Mouse (Mus musculus): ENCODE results near the gene Gm14190. TPM values are rescaled to one million over a fixed set of nuclear protein-coding genes. Genes with fewer than 3 reads are reported as not detected.
"Not testable (repeated sequence)": the region's sequence is repeated elsewhere in the genome, so short reads cannot be mapped to it uniquely, and the experiment has no call there.

Gm14190 gene
- not detected in 2 replicates for polyA plus RNA-seq (2015; fragmentation: Nextera tagmentation; extraction: Ambion mirVana)

- Histone ChIP-seq H3K9me3 (ENCODE audit: control insufficient read depth, low read length) (no peaks in the 10 kb centered on the region), H3K27ac (ENCODE audit: low read length) (no peak within 1 kb of the TSS), H3K9ac (replicated peaks; ENCODE audit: low read depth, low read length) (no peak within 1 kb of the TSS), H3K27me3 (replicated peaks; ENCODE audit: control insufficient read depth, insufficient read depth, low read length) (no peaks in the 10 kb centered on the region), H3K36me3 (ENCODE audit: control insufficient read depth, insufficient read depth) (no peaks in the 10 kb centered on the region), H3K4me1 (replicated peaks; ENCODE audit: control insufficient read depth, insufficient read depth, low read length) (no peaks in the 10 kb centered on the region), H3K4me3 (replicated peaks; ENCODE audit: low read length) (no peak within 1 kb of the TSS), H3K4me2 (ENCODE audit: low read length) (no peak within 1 kb of the TSS)
- ATAC-seq, result no peak
- 84% methylated on average over 1 of the region's 1 CpGs for WGBS
Measured at GRCm38 (mm10) chr11:99690463-99690862, at the start of gene Gm14190. Gene Gm14190 (minus strand): TSS chr11:99690740.

GRCm38 (mm10) chr11:99734190-99734589, 43.6 kb upstream of the Gm14190 start, which contains the start of gene Gm14180:
Gene Gm14180 (minus strand): TSS chr11:99734290.
- Histone ChIP-seq H3K9me3 (ENCODE audit: control insufficient read depth, low read length) (no peaks in the 10 kb centered on the region), H3K27ac (ENCODE audit: low read length) (no peak within 1 kb of the TSS), H3K4me3 (replicated peaks; ENCODE audit: low read length) (no peak within 1 kb of the TSS), H3K36me3 (ENCODE audit: control insufficient read depth, insufficient read depth) (no peaks in the 10 kb centered on the region), H3K4me1 (replicated peaks; ENCODE audit: control insufficient read depth, insufficient read depth, low read length) (no peaks in the 10 kb centered on the region), H3K4me2 (ENCODE audit: low read length) (no peak within 1 kb of the TSS), H3K27me3 (replicated peaks; ENCODE audit: control insufficient read depth, insufficient read depth, low read length) (no peaks in the 10 kb centered on the region), H3K9ac (replicated peaks; ENCODE audit: low read depth, low read length) (no peak within 1 kb of the TSS)
- 72% methylated on average over 2 of the region's 2 CpGs for WGBS
- no peak for ATAC-seq

- no peaks in the 10 kb centered on the region for H3K36me3 ChIP-seq (ENCODE audit: control insufficient read depth, insufficient read depth)
- no peak overlapping the region for H3K4me2 ChIP-seq (ENCODE audit: low read length)
- ATAC-seq, result no peak
- H3K9ac ChIP-seq (replicated peaks; ENCODE audit: low read depth, low read length), result no peak overlapping the region
- H3K4me3 ChIP-seq (replicated peaks; ENCODE audit: low read length), result no peak overlapping the region
- no peaks in the 10 kb centered on the region for H3K4me1 ChIP-seq (replicated peaks; ENCODE audit: control insufficient read depth, insufficient read depth, low read length)
- no peak overlapping the region for H3K27ac ChIP-seq (ENCODE audit: low read length)
- 74% methylated on average over 2 of the region's 2 CpGs for WGBS
- no peaks in the 10 kb centered on the region for H3K27me3 ChIP-seq (replicated peaks; ENCODE audit: control insufficient read depth, insufficient read depth, low read length)
- no peaks in the 10 kb centered on the region for H3K9me3 ChIP-seq (ENCODE audit: control insufficient read depth, low read length)
Measured at GRCm38 (mm10) chr11:99724061-99724460, 33.5 kb upstream of the Gm14190 start.

GRCm38 (mm10) chr11:99718759-99719158, 28.2 kb upstream of the Gm14190 start:
- ATAC-seq, result no peak
- H3K9me3 ChIP-seq (ENCODE audit: control insufficient read depth, low read length), result no peaks in the 10 kb centered on the region
- no peak overlapping the region for H3K27ac ChIP-seq (ENCODE audit: low read length)
- WGBS, result 100% methylated on average over 1 of the region's 1 CpGs
- H3K4me2 ChIP-seq (ENCODE audit: low read length), result no peak overlapping the region
- no peaks in the 10 kb centered on the region for H3K4me1 ChIP-seq (replicated peaks; ENCODE audit: control insufficient read depth, insufficient read depth, low read length)
- no peaks in the 10 kb centered on the region for H3K36me3 ChIP-seq (ENCODE audit: control insufficient read depth, insufficient read depth)
- no peak overlapping the region for H3K4me3 ChIP-seq (replicated peaks; ENCODE audit: low read length)
- no peak overlapping the region for H3K9ac ChIP-seq (replicated peaks; ENCODE audit: low read depth, low read length)
- H3K27me3 ChIP-seq (replicated peaks; ENCODE audit: control insufficient read depth, insufficient read depth, low read length), result no peaks in the 10 kb centered on the region

- ATAC-seq; H3K9ac ChIP-seq (replicated peaks; ENCODE audit: low read depth, low read length); H3K27ac ChIP-seq (ENCODE audit: low read length); H3K36me3 ChIP-seq (ENCODE audit: control insufficient read depth, insufficient read depth); H3K4me3 ChIP-seq (replicated peaks; ENCODE audit: low read length); H3K4me1 ChIP-seq (replicated peaks; ENCODE audit: control insufficient read depth, insufficient read depth, low read length); H3K9me3 ChIP-seq (ENCODE audit: control insufficient read depth, low read length); H3K27me3 ChIP-seq (replicated peaks; ENCODE audit: control insufficient read depth, insufficient read depth, low read length); H3K4me2 ChIP-seq (ENCODE audit: low read length): not testable (repeated sequence)
- WGBS, result 82% methylated on average over 1 of the region's 1 CpGs
Measured at GRCm38 (mm10) chr11:99685235-99685634, 5.3 kb downstream of the Gm14190 start.

- 91% methylated on average over 2 of the region's 2 CpGs for WGBS
Measured at GRCm38 (mm10) chr11:99683481-99683880, 7.1 kb downstream of the Gm14190 start.

GRCm38 (mm10) chr11:99665860-99666259, 24.7 kb downstream of the Gm14190 start, which contains the start of gene Krtap4-6:
Gene Krtap4-6 (minus strand): TSS chr11:99665960.
- ATAC-seq, result no peak
- H3K4me2 ChIP-seq (ENCODE audit: low read length), result no peak within 1 kb of the TSS
- H3K9ac ChIP-seq (replicated peaks; ENCODE audit: low read depth, low read length), result no peak within 1 kb of the TSS
- no peaks in the 10 kb centered on the region for H3K9me3 ChIP-seq (ENCODE audit: control insufficient read depth, low read length)
- no peak within 1 kb of the TSS for H3K4me3 ChIP-seq (replicated peaks; ENCODE audit: low read length)
- H3K36me3 ChIP-seq (ENCODE audit: control insufficient read depth, insufficient read depth), result no peaks in the 10 kb centered on the region
- no peaks in the 10 kb centered on the region for H3K4me1 ChIP-seq (replicated peaks; ENCODE audit: control insufficient read depth, insufficient read depth, low read length)
- no peak within 1 kb of the TSS for H3K27ac ChIP-seq (ENCODE audit: low read length)
- no peaks in the 10 kb centered on the region for H3K27me3 ChIP-seq (replicated peaks; ENCODE audit: control insufficient read depth, insufficient read depth, low read length)

More at GRCm38 (mm10) chr11:99683481-99683880, 7.1 kb downstream of the Gm14190 start:
- H3K4me2 ChIP-seq (ENCODE audit: low read length), result no peak overlapping the region
- H3K36me3 ChIP-seq (ENCODE audit: control insufficient read depth, insufficient read depth), result no peaks in the 10 kb centered on the region
- H3K27me3 ChIP-seq (replicated peaks; ENCODE audit: control insufficient read depth, insufficient read depth, low read length), result no peaks in the 10 kb centered on the region
- H3K4me1 ChIP-seq (replicated peaks; ENCODE audit: control insufficient read depth, insufficient read depth, low read length), result no peaks in the 10 kb centered on the region
- no peak overlapping the region for H3K27ac ChIP-seq (ENCODE audit: low read length)
- H3K9me3 ChIP-seq (ENCODE audit: control insufficient read depth, low read length), result no peaks in the 10 kb centered on the region
- no peak overlapping the region for H3K4me3 ChIP-seq (replicated peaks; ENCODE audit: low read length)
- ATAC-seq, result no peak
- no peak overlapping the region for H3K9ac ChIP-seq (replicated peaks; ENCODE audit: low read depth, low read length)

- no peaks in the 10 kb centered on the region for H3K27me3 ChIP-seq (replicated peaks; ENCODE audit: control insufficient read depth, insufficient read depth, low read length)
- 85% methylated on average over 10 of the region's 10 CpGs for WGBS
- no peaks in the 10 kb centered on the region for H3K9me3 ChIP-seq (ENCODE audit: control insufficient read depth, low read length)
- H3K27ac ChIP-seq (ENCODE audit: low read length), result no peak overlapping the region
- H3K36me3 ChIP-seq (ENCODE audit: control insufficient read depth, insufficient read depth), result no peaks in the 10 kb centered on the region
- no peak overlapping the region for H3K9ac ChIP-seq (replicated peaks; ENCODE audit: low read depth, low read length)
- no peak overlapping the region for H3K4me3 ChIP-seq (replicated peaks; ENCODE audit: low read length)
- no peak for ATAC-seq
- no peaks in the 10 kb centered on the region for H3K4me1 ChIP-seq (replicated peaks; ENCODE audit: control insufficient read depth, insufficient read depth, low read length)
- H3K4me2 ChIP-seq (ENCODE audit: low read length), result no peak overlapping the region
Measured at GRCm38 (mm10) chr11:99662802-99663201, 27.7 kb downstream of the Gm14190 start.

- Histone ChIP-seq H3K9ac (replicated peaks; ENCODE audit: low read depth, low read length) (no peak overlapping the region), H3K27me3 (replicated peaks; ENCODE audit: control insufficient read depth, insufficient read depth, low read length) (no peaks in the 10 kb centered on the region), H3K9me3 (ENCODE audit: control insufficient read depth, low read length) (no peaks in the 10 kb centered on the region), H3K4me3 (replicated peaks; ENCODE audit: low read length) (no peak overlapping the region), H3K27ac (ENCODE audit: low read length) (no peak overlapping the region), H3K4me2 (ENCODE audit: low read length) (no peak overlapping the region), H3K4me1 (replicated peaks; ENCODE audit: control insufficient read depth, insufficient read depth, low read length) (no peaks in the 10 kb centered on the region), H3K36me3 (ENCODE audit: control insufficient read depth, insufficient read depth) (no peaks in the 10 kb centered on the region)
- no peak for ATAC-seq
- WGBS, result 86% methylated on average over 4 of the region's 4 CpGs
Measured at GRCm38 (mm10) chr11:99659256-99659655, 31.3 kb downstream of the Gm14190 start.

GRCm38 (mm10) chr11:99658467-99659010, 32.0 kb downstream of the Gm14190 start, which contains the start of gene Gm11563:
Gene Gm11563 (minus strand): TSS chr11:99658960.
- not testable (repeated sequence) for ATAC-seq; H3K4me2 ChIP-seq (ENCODE audit: low read length); H3K27ac ChIP-seq (ENCODE audit: low read length); H3K27me3 ChIP-seq (replicated peaks; ENCODE audit: control insufficient read depth, insufficient read depth, low read length); H3K9ac ChIP-seq (replicated peaks; ENCODE audit: low read depth, low read length); H3K36me3 ChIP-seq (ENCODE audit: control insufficient read depth, insufficient read depth); H3K4me3 ChIP-seq (replicated peaks; ENCODE audit: low read length); H3K9me3 ChIP-seq (ENCODE audit: control insufficient read depth, low read length); H3K4me1 ChIP-seq (replicated peaks; ENCODE audit: control insufficient read depth, insufficient read depth, low read length)
- 74% methylated on average over 10 of the region's 10 CpGs for WGBS

Data from forebrain, embryonic 16.5 days (tissue).